Mouse (Mus musculus) midbrain, embryonic 14.5 days (tissue): ENCODE results near the gene Nampt. TPM values are rescaled to one million over a fixed set of nuclear protein-coding genes. Genes with fewer than 3 reads are reported as not detected.

Experiments used
- ATAC-seq: fragments of 200-750 bp; cut with Nextera tagmentation; 2 replicates; pipeline ENCODE4 v1.8.0; 2017; ENCODE audit warnings: moderate number of reproducible peaks, moderate library complexity; ENCODE audit not compliant: low FRiP score, low TSS enrichment
- DNase-seq: peaks from one replicate; pipeline ENCODE4 v3.0.0-alpha.2; 2015
- H3K27ac ChIP-seq: fragments of 300-500 bp; sonication (generic); replicated peaks from 2 replicates; pipeline ENCODE4 v1.5.1; 2014; ENCODE audit warnings: mild to moderate bottlenecking, low read depth, low read length, moderate library complexity
- H3K27me3 ChIP-seq: fragments of 300-500 bp; sonication (generic); 2 replicates; pipeline ENCODE4 v1.6.1; 2014; ENCODE audit warnings: low read length, control low read depth, mixed read lengths; ENCODE audit not compliant: control insufficient read depth, insufficient read depth
- H3K36me3 ChIP-seq: fragments of 300-500 bp; sonication (generic); 2 replicates; pipeline ENCODE4 v1.6.1; 2014; ENCODE audit warnings: low read length, control low read depth; ENCODE audit not compliant: control insufficient read depth, insufficient read depth
- H3K4me1 ChIP-seq: fragments of 300-500 bp; sonication (generic); 2 replicates; pipeline ENCODE4 v1.6.1; 2014; ENCODE audit warnings: mild to moderate bottlenecking, antibody characterized with exemption, low read length, control low read depth; ENCODE audit not compliant: control insufficient read depth, insufficient read depth
- H3K4me2 ChIP-seq: fragments of 300-500 bp; sonication (generic); 2 replicates; pipeline ENCODE4 v1.6.1; 2014; ENCODE audit warnings: mild to moderate bottlenecking, low read length, moderate library complexity
- H3K4me3 ChIP-seq: fragments of 300-500 bp; sonication (generic); replicated peaks from 2 replicates; pipeline ENCODE4 v1.5.1; 2014; ENCODE audit warnings: low read depth, low read length
- H3K9ac ChIP-seq: fragments of 300-500 bp; sonication (generic); replicated peaks from 2 replicates; pipeline ENCODE4 v1.6.1; 2014; ENCODE audit warnings: mild to moderate bottlenecking, low read length, moderate library complexity
- H3K9me3 ChIP-seq: fragments of 300-500 bp; sonication (generic); 2 replicates; pipeline ENCODE4 v1.6.1; 2016; ENCODE audit warnings: low read length, control low read depth, mixed read lengths; ENCODE audit not compliant: control insufficient read depth
- WGBS: fragments of 180-500 bp; shearing (Covaris S2); extraction: QIAGEN DNeasy Blood & Tissue Kit; methylation state at CpG from one replicate; pipeline ENCODE4 v1.1.7; 2014; 5-methylcytosine and 5-hydroxymethylcytosine counted together
- polyA plus RNA-seq: library from polyadenylated mRNA; unstranded; fragments of >200 nt; fragmentation: Nextera tagmentation; extraction: Ambion mirVana; gene quantifications from 2 replicates; pipeline ENCODE4 v1.2.1, GENCODE M21; 2014

Gene Nampt
- polyA plus RNA-seq, 1 experiment from 2014 or later: 45.7 TPM

DNA sequence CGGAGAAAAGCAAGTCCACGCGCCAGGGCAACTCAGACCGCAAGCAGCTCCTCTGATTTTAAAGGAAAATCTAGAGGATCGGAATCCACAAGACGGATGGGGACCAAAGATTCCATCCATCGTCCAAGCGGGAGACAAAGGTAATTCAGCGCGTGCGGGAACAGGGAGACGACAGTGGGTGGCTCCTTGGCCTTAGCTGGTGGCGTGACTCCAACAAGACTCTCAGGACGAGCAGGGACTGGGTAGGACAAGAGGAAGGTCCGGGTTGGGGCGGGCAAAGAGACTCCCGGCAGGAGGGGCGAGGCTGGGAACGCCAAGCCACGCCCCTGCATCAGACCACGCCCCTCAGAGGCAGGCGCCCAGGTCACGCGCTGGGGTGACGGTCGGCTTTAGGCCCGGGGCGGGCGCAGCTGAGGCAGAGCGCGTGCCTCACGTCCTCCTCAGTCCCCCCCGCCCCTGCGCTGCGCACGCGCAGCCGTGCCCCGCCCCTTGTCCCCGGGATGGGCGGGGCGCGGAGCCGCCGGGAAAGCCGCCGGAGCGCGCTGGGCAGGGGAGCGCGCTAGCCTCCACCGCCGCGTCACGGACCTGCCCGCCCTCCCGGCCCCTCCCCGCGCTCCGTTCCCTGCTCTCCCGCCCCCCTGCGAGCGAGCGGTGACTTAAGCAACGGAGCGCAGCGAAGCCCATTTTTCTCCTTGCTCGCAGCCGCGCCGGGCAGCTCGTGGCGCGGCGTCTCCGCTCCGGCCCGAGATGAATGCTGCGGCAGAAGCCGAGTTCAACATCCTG lies 669 bp downstream of the Nampt start:
- H3K9me3 ChIP-seq: no peaks in the 10 kb centered on the region
- peak overlapping the region; percentile 97 for H3K27ac ChIP-seq
- peak overlapping the region; percentile 92 for H3K4me3 ChIP-seq
- DNase-seq: peak; percentile 98
- H3K27me3 ChIP-seq: no peaks in the 10 kb centered on the region
- WGBS: under 1% methylated on average over 79 of the region's 80 CpGs
- peak overlapping the region; percentile 75 for H3K4me2 ChIP-seq
- ATAC-seq: peak; percentile 97
- peak overlapping the region; percentile 77 for H3K9ac ChIP-seq
- H3K36me3 ChIP-seq: peaks cover 2% of the 10 kb centered on the region; the same call in 1 of the 2 replicates
- peaks cover 3% of the 10 kb centered on the region; the same call in 1 of the 2 replicates for H3K4me1 ChIP-seq

- H3K4me1 ChIP-seq: peaks cover 3% of the 10 kb centered on the region; the same call in 1 of the 2 replicates
- peak; percentile 78 for ATAC-seq
- 2% methylated on average over 48 of the region's 49 CpGs for WGBS
- H3K4me3 ChIP-seq: peak overlapping the region; percentile 92
- H3K27ac ChIP-seq: peak overlapping the region; percentile 97
- no peaks in the 10 kb centered on the region for H3K9me3 ChIP-seq
- peak overlapping the region; percentile 75 for H3K4me2 ChIP-seq
- H3K36me3 ChIP-seq: peaks cover 2% of the 10 kb centered on the region; the same call in 1 of the 2 replicates
- DNase-seq: peak; percentile 80
- H3K9ac ChIP-seq: peak overlapping the region; percentile 77
- no peaks in the 10 kb centered on the region for H3K27me3 ChIP-seq
Observed at GRCm38 (mm10) chr12:32820688-32821503, 1.6 kb downstream of the Nampt start.

GRCm38 (mm10) chr12:32821504-32822011 lies 2.2 kb downstream of the Nampt start:
- Histone ChIP-seq H3K9me3 (no peaks in the 10 kb centered on the region), H3K36me3 (peaks cover 2% of the 10 kb centered on the region; the same call in 1 of the 2 replicates), H3K9ac (no peak overlapping the region), H3K4me3 (peak overlapping the region; percentile 92), H3K4me1 (peaks cover 3% of the 10 kb centered on the region; the same call in 1 of the 2 replicates), H3K27me3 (no peaks in the 10 kb centered on the region), H3K4me2 (peak overlapping the region; percentile 75), H3K27ac (no peak overlapping the region)
- DNase-seq (no peak), ATAC-seq (no peak)
- 62% methylated on average over 2 of the region's 2 CpGs for WGBS

DNA sequence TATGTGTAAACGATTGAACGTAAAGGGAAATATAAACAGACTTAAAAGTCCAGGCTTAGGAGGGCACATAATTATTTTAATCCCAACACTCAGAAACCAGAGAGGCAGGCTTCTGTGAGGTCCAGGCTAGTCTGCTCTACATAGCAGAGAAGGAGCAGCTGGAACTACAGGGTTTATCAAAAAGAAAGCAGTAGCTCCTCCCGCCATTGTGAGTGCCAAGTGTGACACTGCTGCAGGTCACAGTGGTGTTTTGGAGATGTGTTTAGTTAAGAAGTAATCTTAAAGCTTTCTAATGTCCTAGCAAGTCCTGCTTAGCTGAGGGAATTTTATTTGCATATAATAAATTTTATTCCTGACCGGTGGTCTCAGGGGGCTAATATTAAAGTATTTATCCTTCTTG lies 2.7 kb downstream of the Nampt start:
- Histone ChIP-seq H3K27me3 (no peaks in the 10 kb centered on the region), H3K36me3 (peaks cover 2% of the 10 kb centered on the region; the same call in 1 of the 2 replicates), H3K27ac (no peak overlapping the region), H3K9ac (no peak overlapping the region), H3K9me3 (no peaks in the 10 kb centered on the region), H3K4me1 (peaks cover 3% of the 10 kb centered on the region; the same call in 1 of the 2 replicates), H3K4me3 (no peak overlapping the region), H3K4me2 (peak overlapping the region; percentile 29; the same call in 1 of the 2 replicates)
- no peak for DNase-seq
- ATAC-seq: no peak
- WGBS: 79% methylated on average over 4 of the region's 4 CpGs

DNA sequence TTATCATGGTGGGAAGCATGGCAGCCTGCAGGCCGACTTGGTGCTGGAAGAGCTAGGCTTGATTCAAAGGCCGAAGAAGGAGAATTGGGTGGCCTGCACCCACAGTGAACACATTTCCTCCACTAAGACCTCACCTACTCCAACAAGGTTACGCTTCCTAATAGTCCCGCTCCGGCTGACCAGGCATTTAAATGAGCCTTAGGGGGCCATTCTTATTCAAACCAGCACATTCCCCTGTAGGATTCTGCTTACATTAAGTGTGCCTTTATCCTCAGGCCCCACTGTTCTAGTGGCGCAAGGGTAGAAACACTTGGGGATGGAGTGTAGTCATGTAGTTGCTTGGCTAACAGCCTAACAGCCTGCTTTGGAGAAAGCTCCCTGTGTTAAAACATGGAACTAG lies 5.2 kb downstream of the Nampt start:
- 28% methylated on average over 6 of the region's 6 CpGs for WGBS
- no peak overlapping the region for H3K4me3 ChIP-seq
- H3K27me3 ChIP-seq: no peaks in the 10 kb centered on the region
- H3K4me1 ChIP-seq: peaks cover 3% of the 10 kb centered on the region; the same call in 1 of the 2 replicates
- no peak for ATAC-seq
- H3K9ac ChIP-seq: no peak overlapping the region
- no peak for DNase-seq
- H3K4me2 ChIP-seq: no peak overlapping the region
- H3K9me3 ChIP-seq: no peaks in the 10 kb centered on the region
- H3K36me3 ChIP-seq: peaks cover 2% of the 10 kb centered on the region; the same call in 1 of the 2 replicates
- H3K27ac ChIP-seq: no peak overlapping the region

DNA sequence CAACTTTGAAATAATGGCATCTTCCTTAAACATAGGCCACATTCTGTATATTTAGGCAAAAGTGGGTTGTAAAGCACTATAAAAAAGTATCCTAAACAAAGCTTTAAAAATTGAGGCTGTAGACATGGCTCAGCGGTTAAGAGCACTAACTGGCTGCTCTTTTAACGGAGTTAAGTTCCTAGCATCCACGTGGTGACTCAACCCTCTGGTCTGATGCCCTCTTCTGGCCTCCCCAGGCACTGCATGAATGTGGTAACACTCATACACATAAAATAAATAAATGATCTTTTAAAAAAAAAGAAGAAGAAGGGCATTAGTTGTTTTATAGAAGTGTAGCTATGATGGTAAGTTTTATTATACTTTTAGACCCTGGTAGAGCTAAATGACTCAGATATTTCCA lies 7.6 kb downstream of the Nampt start:
- Histone ChIP-seq H3K4me1 (no peaks in the 10 kb centered on the region), H3K27me3 (no peaks in the 10 kb centered on the region), H3K27ac (no peak overlapping the region), H3K9ac (no peak overlapping the region), H3K4me3 (no peak overlapping the region), H3K9me3 (no peaks in the 10 kb centered on the region), H3K36me3 (peaks cover 2% of the 10 kb centered on the region; the same call in 1 of the 2 replicates), H3K4me2 (no peak overlapping the region)
- ATAC-seq (no peak), DNase-seq (peak; percentile 51)
- WGBS: 35% methylated on average over 3 of the region's 3 CpGs

DNA sequence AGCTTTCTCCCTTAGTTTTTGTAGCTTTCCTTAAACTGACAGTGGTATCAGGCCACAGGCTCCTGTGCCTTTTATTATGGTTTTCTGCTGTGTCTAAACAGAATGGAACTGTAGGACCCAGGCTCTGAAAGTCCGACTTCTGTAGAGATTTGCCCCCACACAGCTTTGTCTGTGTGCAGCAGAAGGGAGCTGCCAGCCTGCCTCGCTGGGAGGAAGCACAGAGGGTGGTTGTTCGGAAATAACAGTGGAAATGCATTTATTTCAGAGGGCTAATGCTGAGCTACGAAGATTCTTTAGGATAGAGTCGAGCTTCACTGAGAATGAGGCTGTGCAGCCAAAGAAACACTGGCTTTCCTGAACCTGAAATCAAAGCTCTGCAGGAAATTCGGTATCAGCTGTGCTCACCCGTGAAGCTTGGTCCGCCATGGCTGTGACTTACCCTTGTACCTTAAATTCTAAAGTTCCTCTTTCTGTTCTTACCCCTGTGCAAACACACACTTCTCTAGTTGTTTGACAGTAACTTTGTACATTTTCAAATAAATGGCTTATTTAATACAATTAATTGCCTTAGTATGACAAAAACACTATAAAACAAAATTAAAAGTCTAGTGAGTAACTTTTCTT lies 8.9 kb downstream of the Nampt start:
- DNase-seq (no peak), ATAC-seq (no peak)
- Histone ChIP-seq H3K4me1 (no peaks in the 10 kb centered on the region), H3K4me2 (no peak overlapping the region), H3K36me3 (peaks cover 9% of the 10 kb centered on the region), H3K9me3 (no peaks in the 10 kb centered on the region), H3K27me3 (no peaks in the 10 kb centered on the region), H3K9ac (no peak overlapping the region), H3K4me3 (no peak overlapping the region), H3K27ac (0 out of 2 replicates have a peak overlapping the region, but pooled peaks have one; percentile 5)
- 64% methylated on average over 8 of the region's 8 CpGs for WGBS
